Mouse (Mus musculus) activated CD4-positive, CD25-positive, alpha-beta regulatory T cell, adult 4 months (primary cell): ENCODE measurements around the gene Ren1. TPM values are rescaled to one million over a fixed set of nuclear protein-coding genes. Genes with fewer than 3 reads are reported as not detected.

Experiments
- ATAC-seq: one replicate; pipeline ENCODE4 v1.8.0; 2017
- polyA plus RNA-seq, 2 experiments: library from polyadenylated mRNA; unstranded; fragments of 100-300 nt; shearing (Covaris generic); gene quantifications; one replicate each; pipeline ENCODE4 v1.2.1; 2017

The Ren1 gene
- polyA plus RNA-seq, 2 experiments from 2014 or later, result not detected

- ATAC-seq, result no peak
Observed at GRCm38 (mm10) chr1:133346531-133346930, 3.8 kb upstream of the Ren1 start.

- ATAC-seq, result no peak
Observed at GRCm38 (mm10) chr1:133347226-133347625, 3.1 kb upstream of the Ren1 start.

- ATAC-seq, result peak; percentile 23
Observed at GRCm38 (mm10) chr1:133347693-133348520, 2.4 kb upstream of the Ren1 start.

- no peak for ATAC-seq
Observed at GRCm38 (mm10) chr1:133351762-133352161, 1.5 kb downstream of the Ren1 start.

- no peak for ATAC-seq
Observed at GRCm38 (mm10) chr1:133353371-133353809, 3.1 kb downstream of the Ren1 start.

- no peak for ATAC-seq
Observed at GRCm38 (mm10) chr1:133355469-133355868, 5.2 kb downstream of the Ren1 start.

- no peak for ATAC-seq
Observed at GRCm38 (mm10) chr1:133355912-133356311, 5.6 kb downstream of the Ren1 start.

- no peak for ATAC-seq
Observed at GRCm38 (mm10) chr1:133356330-133356729, 6.0 kb downstream of the Ren1 start.

- no peak for ATAC-seq
Observed at GRCm38 (mm10) chr1:133361006-133361405, 10.7 kb downstream of the Ren1 start.

GRCm38 (mm10) chr1:133362103-133362502 lies 11.8 kb downstream of the Ren1 start:
- no peak for ATAC-seq

GRCm38 (mm10) chr1:133363276-133364021 lies 13.1 kb downstream of the Ren1 start, which contains the start of gene Etnk2:
TSS of gene Etnk2 (plus strand) at chr1:133363572.
- no peak for ATAC-seq

- ATAC-seq, result no peak
Observed at GRCm38 (mm10) chr1:133364022-133364630, 13.8 kb downstream of the Ren1 start.

- no peak for ATAC-seq
Observed at GRCm38 (mm10) chr1:133364890-133365289, 14.6 kb downstream of the Ren1 start.

- ATAC-seq, result no peak
Observed at GRCm38 (mm10) chr1:133366951-133367605, 16.8 kb downstream of the Ren1 start.

GRCm38 (mm10) chr1:133367606-133368488 lies 17.5 kb downstream of the Ren1 start:
- no peak for ATAC-seq

GRCm38 (mm10) chr1:133368644-133369043 lies 18.3 kb downstream of the Ren1 start:
- ATAC-seq, result no peak

- ATAC-seq, result no peak
Observed at GRCm38 (mm10) chr1:133370352-133370751, 20.0 kb downstream of the Ren1 start.

- ATAC-seq, result no peak
Observed at GRCm38 (mm10) chr1:133371431-133371830, 21.1 kb downstream of the Ren1 start.

- no peak for ATAC-seq
Observed at GRCm38 (mm10) chr1:133372113-133372512, 21.8 kb downstream of the Ren1 start.

GRCm38 (mm10) chr1:133375696-133376346 lies 25.5 kb downstream of the Ren1 start:
- no peak for ATAC-seq

GRCm38 (mm10) chr1:133377547-133377946 lies 27.2 kb downstream of the Ren1 start:
- ATAC-seq, result no peak
